ENCODE assay signal across 8 mouse cellular contexts in genomic region chr3:94787122-94787780, GRCm38 (mm10). TPM values are rescaled to one million over a fixed set of nuclear protein-coding genes. Genes with fewer than 3 reads are reported as not detected.
DNase-seq lines count a peak whose midpoint lies in the region; ATAC-seq lines count a peak whose summit lies in the region.

No protein-coding gene starts in this region.

- peak; percentile 27 for DNase-seq in embryo, embryonic 10 days (ENCODE audit: low spot score)
- DNase-seq in embryo, embryonic 9.5 days (ENCODE audit: extremely low spot score), result no peak
- peak; percentile 33 to 34 for DNase-seq in cerebellum, adult 18-20 months
- no peak for DNase-seq in liver, embryonic 13.5 days
- DNase-seq in adrenal gland, postnatal 14 days, result no peak
- DNase-seq in adrenal gland, adult 18-20 months (ENCODE audit: low spot score in 2 of 2), result no peak

- peak overlapping the region; percentile 73 for H3K27ac ChIP-seq in hindbrain, embryonic 12.5 days
- H3K27ac ChIP-seq in liver, embryonic 13.5 days, result no peak overlapping the region
- peak overlapping the region; percentile 95 for H3K27ac ChIP-seq in neural tube, embryonic 15.5 days (replicated peaks)

- peak overlapping the region; percentile 82 for H3K4me2 ChIP-seq in hindbrain, embryonic 12.5 days (replicated peaks)
- H3K4me2 ChIP-seq in liver, embryonic 13.5 days, result peak overlapping the region; percentile 76
- H3K4me2 ChIP-seq in neural tube, embryonic 15.5 days, result peak overlapping the region; percentile 90

- H3K4me1 ChIP-seq in hindbrain, embryonic 12.5 days, result peaks cover 11% of the 10 kb centered on the region
- peaks cover 17% of the 10 kb centered on the region for H3K4me1 ChIP-seq in liver, embryonic 13.5 days (replicated peaks)
- peaks cover 30% of the 10 kb centered on the region for H3K4me1 ChIP-seq in neural tube, embryonic 15.5 days

- 0 out of 2 replicates have a peak, but pooled peaks cover 10% of the 10 kb centered on the region for H3K27me3 ChIP-seq in hindbrain, embryonic 12.5 days
- peaks cover 54% of the 10 kb centered on the region for H3K27me3 ChIP-seq in liver, embryonic 13.5 days
- no peaks in the 10 kb centered on the region for H3K27me3 ChIP-seq in neural tube, embryonic 15.5 days (replicated peaks)

- no peak for ATAC-seq in hindbrain, embryonic 12.5 days (ENCODE audit: low FRiP score)
- ATAC-seq in liver, embryonic 13.5 days (ENCODE audit: low read depth), result no peak
- ATAC-seq in neural tube, embryonic 15.5 days (ENCODE audit: low FRiP score), result peak; percentile 25; the same call in 1 of the 2 replicates

- WGBS in hindbrain, embryonic 12.5 days, result 5% methylated on average over 10 of the region's 11 CpGs
- WGBS in liver, embryonic 13.5 days (ENCODE audit: insufficient replicate concordance), result 11% methylated on average over 11 of the region's 11 CpGs
- WGBS in neural tube, embryonic 15.5 days, result 2% methylated on average over 10 of the region's 11 CpGs

- peak overlapping the region; percentile 46 for H3K4me3 ChIP-seq in hindbrain, embryonic 12.5 days
- H3K4me3 ChIP-seq in liver, embryonic 13.5 days (replicated peaks), result peak overlapping the region; percentile 60
- peak overlapping the region; percentile 52 for H3K4me3 ChIP-seq in neural tube, embryonic 15.5 days (replicated peaks)

- H3K9me3 ChIP-seq in hindbrain, embryonic 12.5 days (replicated peaks), result no peaks in the 10 kb centered on the region
- H3K9me3 ChIP-seq in liver, embryonic 13.5 days (replicated peaks), result no peaks in the 10 kb centered on the region
- no peaks in the 10 kb centered on the region for H3K9me3 ChIP-seq in neural tube, embryonic 15.5 days (replicated peaks)

- peak overlapping the region; percentile 61 for H3K9ac ChIP-seq in hindbrain, embryonic 12.5 days
- no peak overlapping the region for H3K9ac ChIP-seq in liver, embryonic 13.5 days
- peak overlapping the region; percentile 64 for H3K9ac ChIP-seq in neural tube, embryonic 15.5 days (replicated peaks)

- H3K36me3 ChIP-seq in hindbrain, embryonic 12.5 days, result no peaks in the 10 kb centered on the region
- no peaks in the 10 kb centered on the region for H3K36me3 ChIP-seq in liver, embryonic 13.5 days
- H3K36me3 ChIP-seq in neural tube, embryonic 15.5 days, result no peaks in the 10 kb centered on the region

RNA-seq across cellular contexts. Expression of gene Cgn, which starts 1.0 kb away (rescaled TPM):
- 4.2 and 5.3 TPM in 2 replicates for polyA plus RNA-seq in hindbrain, embryonic 12.5 days (2016; fragmentation: Nextera tagmentation; extraction: Ambion mirVana)
- 7.2 and 8.3 TPM in 2 replicates for polyA plus RNA-seq in liver, embryonic 13.5 days (2015; fragmentation: Nextera tagmentation; extraction: Ambion mirVana)
- 15.5 and 17.3 TPM in 2 replicates for polyA plus RNA-seq in neural tube, embryonic 15.5 days (2015; fragmentation: Nextera tagmentation; extraction: Ambion mirVana)
- 2.0 and 3.3 TPM in 2 replicates for total RNA-seq in adrenal gland, postnatal 14 days (2021)
- total RNA-seq in adrenal gland, adult 18-20 months (2021), result 1 to 10 TPM; 1.0 TPM

RNA-seq across cellular contexts. Expression of gene Pogz, which starts 50.1 kb away (rescaled TPM):
- polyA plus RNA-seq in hindbrain, embryonic 12.5 days (2016; fragmentation: Nextera tagmentation; extraction: Ambion mirVana), result 23.0 and 24.1 TPM in 2 replicates
- 2.4 and 2.9 TPM in 2 replicates for polyA plus RNA-seq in liver, embryonic 13.5 days (2015; fragmentation: Nextera tagmentation; extraction: Ambion mirVana)
- polyA plus RNA-seq in neural tube, embryonic 15.5 days (2015; fragmentation: Nextera tagmentation; extraction: Ambion mirVana), result 17.1 and 18.4 TPM in 2 replicates
- 29.1 and 31.4 TPM in 2 replicates for total RNA-seq in adrenal gland, postnatal 14 days (2021)
- 10 to 100 TPM; 27.4 to 28.6 TPM for total RNA-seq in adrenal gland, adult 18-20 months (2021)

Comparison
In these comparisons a context has a peak if more than half of its experiments do, and no peak if none do; other contexts are left out.
1. DNase-seq: peak in embryo, embryonic 10 days (single experiment) and cerebellum, adult 18-20 months (2 of 2); none in embryo, embryonic 9.5 days (single experiment), liver, embryonic 13.5 days (single experiment), adrenal gland, postnatal 14 days (single experiment) and adrenal gland, adult 18-20 months (0 of 2).
2. Peak in every context shown above with its lines, with median percentiles within 50 percentile points of each other: H3K4me2 ChIP-seq and H3K4me3 ChIP-seq.